Mouse (Mus musculus): ENCODE results near the gene Stam2. TPM values are rescaled to one million over a fixed set of nuclear protein-coding genes. Genes with fewer than 3 reads are reported as not detected.

Gene Stam2
- polyA plus RNA-seq, 1 experiment: 3.8 TPM

DNA sequence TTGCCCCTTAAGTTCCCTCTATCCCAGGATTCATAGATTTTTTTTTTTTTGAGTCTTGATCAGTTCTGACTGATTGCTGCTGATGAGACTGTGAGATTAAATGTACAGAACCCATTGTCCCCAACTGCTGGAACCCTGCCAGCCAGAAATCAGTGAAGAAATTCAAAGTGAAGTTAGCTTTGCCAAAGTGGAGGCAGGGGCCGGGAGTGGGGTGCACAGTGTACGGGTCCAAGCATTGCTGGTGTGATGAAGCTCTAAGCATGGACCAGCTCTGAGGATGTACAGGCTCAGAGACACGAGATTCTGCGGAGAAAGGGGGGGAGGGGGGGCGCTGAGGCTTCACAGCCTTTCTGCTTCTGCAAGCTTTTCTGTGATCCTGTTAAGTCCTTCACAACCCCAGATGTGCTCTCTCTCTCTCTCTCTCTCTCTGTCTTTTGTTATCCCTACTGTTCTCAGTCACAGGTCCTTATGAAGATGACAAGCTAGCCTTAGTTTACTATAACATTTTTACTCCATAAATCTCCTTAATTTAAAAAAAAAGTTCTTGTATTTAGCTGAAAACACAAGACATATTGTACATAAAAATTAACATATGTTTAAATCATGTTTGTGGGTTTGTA, 30.8 kb upstream of the Stam2 start:
- 79% methylated on average over 5 of the region's 5 CpGs for WGBS
- Histone ChIP-seq H3K27me3 (ENCODE audit: control insufficient read depth, insufficient read depth, low read length) (no peaks in the 10 kb centered on the region), H3K27ac (ENCODE audit: insufficient read depth, low read length) (no peak overlapping the region), H3K4me3 (ENCODE audit: extremely low read depth, insufficient read depth, insufficient read length) (no peak overlapping the region), H3K36me3 (ENCODE audit: control insufficient read depth, insufficient read depth, low read length) (no peaks in the 10 kb centered on the region), H3K4me1 (ENCODE audit: control insufficient read depth, insufficient read depth, insufficient read length) (no peaks in the 10 kb centered on the region)
- no peak for DNase-seq (ENCODE audit: low read depth in 1 of 2, low spot score in 2 of 2)
- TF ChIP-seq CTCF (IDR thresholded peaks at IDR 0.05; ENCODE audit: extremely low read depth, insufficient read depth, insufficient read length, insufficient replicate concordance) (no peak), POLR2A (IDR thresholded peaks at IDR 0.05; ENCODE audit: low read depth, low read length) (no peak)

DNA sequence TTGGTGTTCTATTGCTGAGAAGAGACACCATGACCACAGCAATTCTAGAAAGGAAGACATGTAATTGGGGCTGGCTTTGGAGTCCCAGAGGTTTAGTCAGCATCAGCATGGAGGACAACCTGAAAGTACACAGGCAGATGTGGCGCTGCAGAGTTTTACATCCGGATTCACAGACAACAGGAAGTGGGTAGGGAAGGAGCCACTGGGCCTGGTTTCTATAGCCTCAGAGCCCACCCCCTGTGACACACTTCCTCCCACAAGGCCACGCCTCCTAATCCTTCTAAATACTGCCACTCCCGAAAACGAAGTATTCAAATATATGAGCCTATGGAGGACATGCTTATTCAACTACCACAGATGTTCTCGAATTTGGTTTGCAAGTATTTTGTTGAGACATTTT, 23.0 kb upstream of the Stam2 start:
- Histone ChIP-seq H3K27me3 (ENCODE audit: control insufficient read depth, insufficient read depth, low read length) (no peaks in the 10 kb centered on the region), H3K4me1 (ENCODE audit: control insufficient read depth, insufficient read depth, insufficient read length) (no peaks in the 10 kb centered on the region), H3K4me3 (ENCODE audit: extremely low read depth, insufficient read depth, insufficient read length) (no peak overlapping the region), H3K27ac (ENCODE audit: insufficient read depth, low read length) (no peak overlapping the region), H3K36me3 (ENCODE audit: control insufficient read depth, insufficient read depth, low read length) (no peaks in the 10 kb centered on the region)
- 86% methylated on average over 6 of the region's 6 CpGs for WGBS
- no peak for TF ChIP-seq POLR2A (IDR thresholded peaks at IDR 0.05; ENCODE audit: low read depth, low read length)
- no peak for TF ChIP-seq CTCF (IDR thresholded peaks at IDR 0.05; ENCODE audit: extremely low read depth, insufficient read depth, insufficient read length, insufficient replicate concordance)
- no peak for DNase-seq (ENCODE audit: low read depth in 1 of 2, low spot score in 2 of 2)

DNA sequence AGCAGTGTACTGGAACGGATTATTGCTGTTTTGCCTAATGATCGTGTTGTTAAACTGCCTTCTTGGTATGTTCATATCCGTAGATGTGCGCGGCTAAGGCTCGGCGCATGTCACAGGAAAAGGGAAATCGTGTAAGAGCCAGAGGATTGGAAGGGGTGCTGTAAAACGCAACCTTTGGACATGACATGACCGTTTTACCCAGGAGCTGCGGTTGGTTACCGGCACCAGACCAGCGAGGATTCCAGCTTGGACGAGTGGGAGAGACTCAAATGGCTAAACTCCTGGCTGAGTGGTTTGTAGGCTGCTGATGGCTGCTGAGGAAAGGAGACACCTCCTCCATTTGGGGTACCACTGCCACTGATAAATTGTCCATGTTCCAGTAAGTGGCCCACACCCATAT, 21.8 kb upstream of the Stam2 start:
- TF ChIP-seq POLR2A (IDR thresholded peaks at IDR 0.05; ENCODE audit: low read depth, low read length) (no peak), CTCF (IDR thresholded peaks at IDR 0.05; ENCODE audit: extremely low read depth, insufficient read depth, insufficient read length, insufficient replicate concordance) (no peak)
- Histone ChIP-seq H3K36me3 (ENCODE audit: control insufficient read depth, insufficient read depth, low read length) (no peaks in the 10 kb centered on the region), H3K27me3 (ENCODE audit: control insufficient read depth, insufficient read depth, low read length) (no peaks in the 10 kb centered on the region), H3K4me3 (ENCODE audit: extremely low read depth, insufficient read depth, insufficient read length) (no peak overlapping the region), H3K27ac (ENCODE audit: insufficient read depth, low read length) (no peak overlapping the region), H3K4me1 (ENCODE audit: control insufficient read depth, insufficient read depth, insufficient read length) (no peaks in the 10 kb centered on the region)
- DNase-seq (ENCODE audit: low read depth in 1 of 2, low spot score in 2 of 2): no peak
- WGBS: 90% methylated on average over 14 of the region's 14 CpGs

DNA sequence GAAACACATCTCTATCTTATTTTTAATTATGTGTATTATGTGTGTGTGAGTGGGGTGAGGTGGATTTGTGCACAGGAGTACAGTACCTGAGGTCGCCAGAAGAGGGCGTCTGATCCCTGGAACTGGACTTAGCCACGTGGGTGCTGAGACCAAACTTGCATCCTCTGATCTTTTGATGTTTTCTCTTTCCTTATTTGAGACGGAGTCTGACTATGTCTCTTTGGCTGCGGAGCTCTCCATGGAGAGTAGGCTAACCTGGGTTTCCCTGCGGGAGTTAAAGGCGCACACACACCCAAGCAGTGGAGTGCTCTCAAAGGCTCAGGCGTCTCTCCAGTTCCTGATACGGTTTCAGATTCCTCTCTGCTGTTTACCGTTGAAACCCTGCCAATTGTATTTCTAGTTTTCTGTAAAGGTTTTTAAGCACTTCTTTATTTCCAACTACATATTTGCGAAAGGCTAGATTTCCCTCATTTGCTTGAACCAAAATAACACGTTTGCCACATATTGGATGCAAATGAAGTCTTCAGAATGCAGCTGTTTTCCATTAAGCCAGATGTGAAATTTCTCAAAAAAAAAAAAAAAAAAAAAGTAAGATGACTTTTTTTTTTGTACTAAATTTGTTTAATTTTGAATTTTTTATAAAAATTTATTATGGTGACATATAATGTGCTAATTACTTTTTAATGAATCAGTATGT, 21.1 kb upstream of the Stam2 start:
- Histone ChIP-seq H3K4me3 (ENCODE audit: extremely low read depth, insufficient read depth, insufficient read length) (peak overlapping the region; percentile 39; the same call in 1 of the 2 replicates), H3K27me3 (ENCODE audit: control insufficient read depth, insufficient read depth, low read length) (no peaks in the 10 kb centered on the region), H3K27ac (ENCODE audit: insufficient read depth, low read length) (no peak overlapping the region), H3K36me3 (ENCODE audit: control insufficient read depth, insufficient read depth, low read length) (no peaks in the 10 kb centered on the region), H3K4me1 (ENCODE audit: control insufficient read depth, insufficient read depth, insufficient read length) (no peaks in the 10 kb centered on the region)
- TF ChIP-seq CTCF (IDR thresholded peaks at IDR 0.05; ENCODE audit: extremely low read depth, insufficient read depth, insufficient read length, insufficient replicate concordance): peak; percentile 66; the same call in 1 of the 2 replicates
- TF ChIP-seq POLR2A (IDR thresholded peaks at IDR 0.05; ENCODE audit: low read depth, low read length): no peak
- peak; percentile 29 to 63 for DNase-seq (ENCODE audit: low read depth in 1 of 2, low spot score in 2 of 2)
- 5% methylated on average over 12 of the region's 12 CpGs for WGBS

DNA sequence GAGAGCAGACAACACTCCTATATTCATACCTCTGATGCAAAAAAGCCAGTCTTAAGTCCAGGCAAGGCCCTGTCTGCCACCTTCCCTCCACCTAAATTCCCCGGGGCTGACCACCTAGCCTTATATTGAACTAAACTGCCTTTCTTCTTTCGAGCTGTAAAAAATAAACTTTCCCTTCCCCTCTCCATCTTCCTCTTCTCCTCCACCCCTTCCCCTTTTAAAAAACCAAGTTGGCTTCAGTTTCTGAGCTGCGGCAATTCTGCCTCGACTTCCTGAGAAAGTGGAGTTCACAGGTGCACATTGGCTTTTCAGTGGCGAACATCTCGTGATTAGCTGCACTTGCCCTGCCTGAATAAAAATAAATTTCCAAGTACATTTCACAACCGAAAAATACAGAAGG, 20.4 kb upstream of the Stam2 start:
- Histone ChIP-seq H3K36me3 (ENCODE audit: control insufficient read depth, insufficient read depth, low read length) (no peaks in the 10 kb centered on the region), H3K27me3 (ENCODE audit: control insufficient read depth, insufficient read depth, low read length) (no peaks in the 10 kb centered on the region), H3K4me1 (ENCODE audit: control insufficient read depth, insufficient read depth, insufficient read length) (no peaks in the 10 kb centered on the region), H3K4me3 (ENCODE audit: extremely low read depth, insufficient read depth, insufficient read length) (no peak overlapping the region), H3K27ac (ENCODE audit: insufficient read depth, low read length) (no peak overlapping the region)
- TF ChIP-seq POLR2A (IDR thresholded peaks at IDR 0.05; ENCODE audit: low read depth, low read length) (no peak), CTCF (IDR thresholded peaks at IDR 0.05; ENCODE audit: extremely low read depth, insufficient read depth, insufficient read length, insufficient replicate concordance) (no peak)
- DNase-seq (ENCODE audit: low read depth in 1 of 2, low spot score in 2 of 2): no peak
- 12% methylated on average over 7 of the region's 7 CpGs for WGBS

DNA sequence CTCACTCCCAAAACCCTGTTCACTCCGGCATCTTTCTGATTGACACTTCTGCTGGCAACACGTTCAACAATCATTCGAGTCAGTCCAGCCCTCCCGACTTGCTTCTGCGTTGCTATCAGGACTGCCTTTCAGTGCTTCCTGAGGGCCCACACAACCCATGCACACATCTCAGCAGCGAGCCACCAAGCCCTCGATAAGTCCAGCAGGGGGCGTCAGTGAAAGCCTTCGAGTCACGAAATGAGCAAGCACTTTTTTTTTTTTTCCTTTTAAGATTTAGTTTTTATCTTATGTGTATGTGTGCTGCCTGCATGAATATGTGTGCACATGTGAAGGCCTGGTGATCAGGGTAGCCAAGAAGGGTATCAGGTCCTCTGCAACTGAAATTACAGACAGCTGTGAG, 16.5 kb upstream of the Stam2 start:
- Histone ChIP-seq H3K27ac (ENCODE audit: insufficient read depth, low read length) (no peak overlapping the region), H3K36me3 (ENCODE audit: control insufficient read depth, insufficient read depth, low read length) (no peaks in the 10 kb centered on the region), H3K27me3 (ENCODE audit: control insufficient read depth, insufficient read depth, low read length) (no peaks in the 10 kb centered on the region), H3K4me1 (ENCODE audit: control insufficient read depth, insufficient read depth, insufficient read length) (no peaks in the 10 kb centered on the region), H3K4me3 (ENCODE audit: extremely low read depth, insufficient read depth, insufficient read length) (no peak overlapping the region)
- 33% methylated on average over 10 of the region's 10 CpGs for WGBS
- TF ChIP-seq CTCF (IDR thresholded peaks at IDR 0.05; ENCODE audit: extremely low read depth, insufficient read depth, insufficient read length, insufficient replicate concordance) (no peak; the same call in 1 of the 2 replicates), POLR2A (IDR thresholded peaks at IDR 0.05; ENCODE audit: low read depth, low read length) (no peak)
- DNase-seq (ENCODE audit: low read depth in 1 of 2, low spot score in 2 of 2): peak in 1 of 2 experiments; percentile 27

DNA sequence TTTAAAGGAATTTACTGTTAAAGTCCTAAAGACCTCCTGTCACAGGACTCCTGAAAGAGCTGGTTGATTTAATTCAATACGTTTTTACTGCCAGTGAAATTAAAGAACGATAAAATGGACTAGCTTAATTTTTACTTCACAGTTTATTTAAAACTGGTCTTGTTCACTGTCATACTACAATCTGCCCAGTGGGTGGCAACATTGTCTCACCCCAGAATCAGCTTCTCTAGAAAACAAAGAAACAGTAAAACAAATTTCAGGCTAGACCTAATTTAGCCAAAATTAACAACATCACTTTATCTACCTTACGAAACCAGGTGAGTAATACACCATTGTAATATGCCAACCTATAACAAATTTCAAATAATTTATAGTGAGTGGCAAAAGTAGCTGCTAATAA, 14.6 kb upstream of the Stam2 start:
- 13% methylated on average over 3 of the region's 3 CpGs for WGBS
- Histone ChIP-seq H3K27ac (ENCODE audit: insufficient read depth, low read length) (no peak overlapping the region), H3K4me1 (ENCODE audit: control insufficient read depth, insufficient read depth, insufficient read length) (no peaks in the 10 kb centered on the region), H3K27me3 (ENCODE audit: control insufficient read depth, insufficient read depth, low read length) (no peaks in the 10 kb centered on the region), H3K36me3 (ENCODE audit: control insufficient read depth, insufficient read depth, low read length) (no peaks in the 10 kb centered on the region), H3K4me3 (ENCODE audit: extremely low read depth, insufficient read depth, insufficient read length) (no peak overlapping the region)
- DNase-seq (ENCODE audit: low read depth in 1 of 2, low spot score in 2 of 2): no peak
- TF ChIP-seq CTCF (IDR thresholded peaks at IDR 0.05; ENCODE audit: extremely low read depth, insufficient read depth, insufficient read length, insufficient replicate concordance) (no peak), POLR2A (IDR thresholded peaks at IDR 0.05; ENCODE audit: low read depth, low read length) (no peak)
